Mouse (Mus musculus) lung, adult 2 months (tissue): ENCODE data around the gene Slc36a4.

Source experiments
- CTCF ChIP-seq: fragments of 200-500 bp; IDR thresholded peaks from 2 replicates; pipeline ENCODE4 v1.5.1; 2011; ENCODE audit warnings: mild to moderate bottlenecking, low read length, control low read depth; ENCODE audit not compliant: insufficient read depth
- POLR2A ChIP-seq: fragments of 200-500 bp; IDR thresholded peaks from 2 replicates; pipeline ENCODE4 v1.6.1; 2011; ENCODE audit warnings: low read depth, mild to moderate bottlenecking, control low read depth, low read length, borderline replicate concordance; ENCODE audit errors: extremely low read depth

DNA sequence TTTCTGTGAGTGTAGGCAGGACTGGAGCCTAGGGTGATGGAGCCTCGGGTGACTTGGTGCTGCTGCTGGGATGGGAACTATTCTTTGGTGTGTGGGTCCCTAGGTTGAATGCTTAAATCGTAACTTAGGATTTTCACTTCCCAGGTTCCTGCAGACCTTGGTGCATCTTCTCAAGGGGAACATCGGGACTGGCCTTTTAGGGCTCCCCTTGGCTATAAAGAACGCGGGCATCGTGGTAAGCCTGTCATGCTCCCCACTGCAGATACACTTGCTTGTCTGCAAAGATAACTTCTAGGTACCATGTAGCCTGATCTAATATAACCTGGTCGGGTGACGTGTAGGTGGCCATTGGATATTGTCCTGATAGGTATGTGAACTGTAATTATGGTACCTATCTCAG, 11.0 kb downstream of the Slc36a4 start:
- TF ChIP-seq CTCF (no peak), POLR2A (no peak)
